Mouse (Mus musculus) liver, embryonic 16.5 days (tissue): Measurements from ENCODE around the gene Bbip1. TPM values are rescaled to one million over a fixed set of nuclear protein-coding genes. Genes with fewer than 3 reads are reported as not detected.
"Not testable (repeated sequence)": the region's sequence is repeated elsewhere in the genome, so short reads cannot be mapped to it uniquely, and the experiment has no call there.

ENCODE experiments used
- ATAC-seq: fragments of 200-750 bp; cut with Nextera tagmentation; 2 replicates; pipeline ENCODE4 v1.8.0; 2017; ENCODE audit warnings: low read depth, mild to moderate bottlenecking, moderate number of reproducible peaks, moderate library complexity
- H3K27ac ChIP-seq: fragments of 300-500 bp; sonication (generic); 2 replicates; pipeline ENCODE4 v1.5.1; 2014; ENCODE audit warnings: mild to moderate bottlenecking, low read length
- H3K27me3 ChIP-seq: fragments of 300-500 bp; sonication (generic); 2 replicates; pipeline ENCODE4 v1.6.1; 2014; ENCODE audit warnings: low read depth, low read length, mixed read lengths; ENCODE audit not compliant: control insufficient read depth, insufficient read depth
- H3K36me3 ChIP-seq: fragments of 300-500 bp; sonication (generic); 2 replicates; pipeline ENCODE4 v1.6.1; 2014; ENCODE audit warnings: mild to moderate bottlenecking; ENCODE audit not compliant: control insufficient read depth, insufficient read depth
- H3K4me1 ChIP-seq: fragments of 300-500 bp; sonication (generic); 2 replicates; pipeline ENCODE4 v1.6.1; 2014; ENCODE audit warnings: low read depth, low read length, mixed read lengths; ENCODE audit not compliant: control insufficient read depth
- H3K4me2 ChIP-seq: fragments of 300-500 bp; sonication (generic); 2 replicates; pipeline ENCODE4 v1.6.1; 2014; ENCODE audit warnings: low read depth, low read length, mixed read lengths
- H3K4me3 ChIP-seq: fragments of 300-500 bp; sonication (generic); 2 replicates; pipeline ENCODE4 v1.5.1; 2014; ENCODE audit warnings: low read depth, mild to moderate bottlenecking, low read length
- H3K9ac ChIP-seq: fragments of 300-500 bp; sonication (generic); 2 replicates; pipeline ENCODE4 v1.6.1; 2014; ENCODE audit warnings: low read depth, low read length
- H3K9me3 ChIP-seq: fragments of 300-500 bp; sonication (generic); replicated peaks from 2 replicates; pipeline ENCODE4 v1.6.1; 2016; ENCODE audit warnings: low read length; ENCODE audit not compliant: control insufficient read depth
- WGBS: fragments of 180-500 bp; shearing (Covaris S2); extraction: QIAGEN DNeasy Blood & Tissue Kit; methylation state at CpG from one replicate; pipeline ENCODE4 v1.1.7; 2014; ENCODE audit not compliant: insufficient replicate concordance; 5-methylcytosine and 5-hydroxymethylcytosine counted together
- polyA plus RNA-seq: library from polyadenylated mRNA; unstranded; fragments of >200 nt; fragmentation: Nextera tagmentation; extraction: Ambion mirVana; gene quantifications from 2 replicates; pipeline ENCODE4 v1.2.1, GENCODE M21; 2015

Bbip1 gene
- polyA plus RNA-seq, 1 experiment from 2014 or later, result 33.8 TPM

DNA sequence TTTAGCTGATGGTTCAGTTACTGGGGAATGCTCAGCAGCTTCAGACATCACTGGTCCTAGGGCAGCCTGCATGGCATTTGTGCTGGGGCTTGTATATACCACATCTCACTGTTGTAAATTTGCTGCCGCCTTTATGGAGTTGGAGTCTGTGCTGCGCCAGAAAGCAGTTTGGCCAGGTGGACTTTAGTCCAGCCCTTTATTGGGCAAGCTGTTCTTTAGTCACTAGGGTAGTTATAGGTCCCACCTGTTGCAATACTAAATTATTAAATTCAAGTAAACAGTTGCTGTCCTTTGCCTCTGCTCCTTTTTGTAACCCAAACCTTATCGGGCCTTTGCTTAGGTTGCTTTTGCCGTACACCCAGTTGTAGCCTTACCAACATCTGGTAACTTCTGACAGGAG is 29.5 kb downstream of the Bbip1 start:
- H3K9ac ChIP-seq, result no peak overlapping the region
- peak; percentile 70 for ATAC-seq
- no peak overlapping the region for H3K27ac ChIP-seq

GRCm38 (mm10) chr19:53906703-53907070 is 37.7 kb downstream of the Bbip1 start:
- not testable (repeated sequence) for ATAC-seq, H3K9me3 ChIP-seq, H3K27ac ChIP-seq, H3K4me3 ChIP-seq, H3K4me2 ChIP-seq, H3K9ac ChIP-seq, H3K27me3 ChIP-seq
- H3K36me3 ChIP-seq, result peaks cover 10% of the 10 kb centered on the region
- peaks cover 15% of the 10 kb centered on the region for H3K4me1 ChIP-seq

More for the DNA sequence above, 29.5 kb downstream of the Bbip1 start:
- Histone ChIP-seq H3K27me3 (no peaks in the 10 kb centered on the region), H3K4me1 (no peaks in the 10 kb centered on the region), H3K4me3 (no peak overlapping the region), H3K4me2 (no peak overlapping the region), H3K36me3 (peaks cover 6% of the 10 kb centered on the region), H3K9me3 (no peaks in the 10 kb centered on the region)
- WGBS, result 79% methylated on average over 4 of the region's 4 CpGs

DNA sequence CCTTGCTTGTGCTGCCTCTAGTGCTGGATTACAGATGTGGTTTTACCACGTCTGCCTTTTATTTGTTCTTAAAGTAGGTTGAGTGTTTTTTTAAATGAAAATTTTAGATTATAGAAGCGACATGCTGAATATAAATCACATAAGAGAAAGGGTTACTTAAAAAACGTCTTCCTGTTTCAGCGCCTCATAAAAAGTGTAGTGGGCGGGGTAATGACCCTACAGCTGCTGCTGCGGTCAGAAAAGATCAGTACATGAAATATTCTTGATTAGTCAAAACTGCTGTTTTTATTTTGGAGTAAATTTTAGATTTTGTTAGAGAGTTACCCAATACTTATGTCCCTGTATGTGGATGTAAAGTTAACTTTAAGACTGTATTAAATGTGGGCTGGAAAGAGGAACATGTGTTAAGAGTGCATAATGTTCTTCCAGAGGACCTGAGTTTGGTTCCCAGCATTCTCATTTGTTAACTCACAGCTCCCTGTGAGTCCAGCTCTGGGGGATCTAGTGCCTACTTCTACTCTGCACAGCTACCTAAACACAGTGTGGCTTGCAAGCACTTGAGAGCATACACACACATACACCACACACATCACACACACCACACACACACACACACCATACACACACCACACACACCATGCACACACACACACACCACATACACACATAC is 38.3 kb downstream of the Bbip1 start:
- Histone ChIP-seq H3K36me3 (peaks cover 10% of the 10 kb centered on the region), H3K4me1 (peaks cover 18% of the 10 kb centered on the region), H3K27ac (peak overlapping the region; percentile 30; the same call in 1 of the 2 replicates), H3K9me3 (no peaks in the 10 kb centered on the region), H3K9ac (no peak overlapping the region), H3K4me3 (peak overlapping the region; percentile 38; the same call in 1 of the 2 replicates), H3K4me2 (peak overlapping the region; percentile 53), H3K27me3 (no peaks in the 10 kb centered on the region)
- 26% methylated on average over 6 of the region's 6 CpGs for WGBS
- no peak for ATAC-seq

- Histone ChIP-seq H3K36me3 (peaks cover 7% of the 10 kb centered on the region), H3K27me3 (no peaks in the 10 kb centered on the region), H3K4me1 (peaks cover 21% of the 10 kb centered on the region), H3K9ac (no peak overlapping the region), H3K27ac (no peak overlapping the region), H3K4me2 (peak overlapping the region; percentile 86), H3K4me3 (no peak overlapping the region), H3K9me3 (no peaks in the 10 kb centered on the region)
- ATAC-seq, result no peak
- 32% methylated on average over 7 of the region's 7 CpGs for WGBS
These were observed 39.5 kb downstream of the Bbip1 start for GRCm38 (mm10) chr19:53904833-53905480.

- H3K27me3 ChIP-seq, result no peaks in the 10 kb centered on the region
- no peaks in the 10 kb centered on the region for H3K36me3 ChIP-seq
- ATAC-seq, result peak; percentile 53
- H3K4me1 ChIP-seq, result peaks cover 21% of the 10 kb centered on the region
- H3K27ac ChIP-seq, result peak overlapping the region; percentile 87
- H3K4me3 ChIP-seq, result peak overlapping the region; percentile 92
- H3K4me2 ChIP-seq, result peak overlapping the region; percentile 86
- H3K9me3 ChIP-seq, result no peaks in the 10 kb centered on the region
- under 1% methylated on average over 52 of the region's 83 CpGs for WGBS
- peak overlapping the region; percentile 92 for H3K9ac ChIP-seq
These were observed 40.7 kb downstream of the Bbip1 start for GRCm38 (mm10) chr19:53903507-53904321.

- H3K27ac ChIP-seq, result peak overlapping the region; percentile 91
- under 1% methylated on average over 61 of the region's 61 CpGs for WGBS
- peak overlapping the region; percentile 92 for H3K4me3 ChIP-seq
- ATAC-seq, result peak; percentile 96
- H3K4me1 ChIP-seq, result peaks cover 21% of the 10 kb centered on the region
- H3K9ac ChIP-seq, result peak overlapping the region; percentile 92
- H3K27me3 ChIP-seq, result no peaks in the 10 kb centered on the region
- H3K4me2 ChIP-seq, result peak overlapping the region; percentile 86
- no peaks in the 10 kb centered on the region for H3K36me3 ChIP-seq
- H3K9me3 ChIP-seq, result no peaks in the 10 kb centered on the region
These were observed 41.5 kb downstream of the Bbip1 start for GRCm38 (mm10) chr19:53902739-53903487.

DNA sequence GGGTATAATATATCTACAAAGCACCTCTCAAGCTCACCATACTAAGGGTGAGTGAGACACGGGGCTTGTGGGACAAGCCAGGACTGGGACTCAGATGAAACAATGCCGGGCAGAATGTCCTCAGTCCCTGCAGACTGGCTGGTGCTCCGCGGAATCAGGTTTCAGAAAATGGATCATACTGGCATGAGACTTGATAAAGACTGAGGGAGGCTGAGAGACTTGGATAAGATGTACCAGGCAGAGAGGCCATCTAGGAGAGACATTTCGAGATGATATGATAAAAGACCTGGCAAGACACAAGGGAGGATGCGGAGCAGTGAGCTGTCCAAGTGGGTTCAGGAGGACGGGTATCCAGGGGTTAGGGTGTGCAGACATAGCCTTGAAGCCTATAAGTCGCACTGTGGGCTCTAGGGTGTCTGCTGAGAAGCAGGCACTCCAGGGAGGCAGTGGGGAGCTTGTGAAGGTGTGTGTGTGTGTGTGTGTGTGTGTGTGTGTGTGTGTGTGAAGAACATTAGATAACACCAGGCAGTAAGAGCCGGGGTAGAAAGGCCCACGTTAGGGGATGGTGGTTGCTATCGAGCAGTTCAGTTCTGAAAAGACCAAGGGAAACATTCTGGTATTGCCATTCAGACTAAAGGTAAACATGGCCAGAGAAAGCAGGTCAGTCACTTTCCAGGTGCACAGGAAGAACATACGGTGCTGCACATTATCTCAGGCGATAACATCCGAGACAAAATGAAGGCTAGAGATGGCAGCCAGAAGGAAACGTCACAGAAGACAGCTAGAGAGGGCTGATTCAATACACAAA is 42.3 kb downstream of the Bbip1 start:
- Histone ChIP-seq H3K4me2 (peak overlapping the region; percentile 80), H3K9me3 (no peaks in the 10 kb centered on the region), H3K9ac (peak overlapping the region; percentile 85), H3K36me3 (no peaks in the 10 kb centered on the region), H3K4me3 (peak overlapping the region; percentile 92), H3K4me1 (peaks cover 21% of the 10 kb centered on the region), H3K27me3 (no peaks in the 10 kb centered on the region), H3K27ac (peak overlapping the region; percentile 91)
- peak; percentile 27 for ATAC-seq
- WGBS, result 17% methylated on average over 15 of the region's 15 CpGs

DNA sequence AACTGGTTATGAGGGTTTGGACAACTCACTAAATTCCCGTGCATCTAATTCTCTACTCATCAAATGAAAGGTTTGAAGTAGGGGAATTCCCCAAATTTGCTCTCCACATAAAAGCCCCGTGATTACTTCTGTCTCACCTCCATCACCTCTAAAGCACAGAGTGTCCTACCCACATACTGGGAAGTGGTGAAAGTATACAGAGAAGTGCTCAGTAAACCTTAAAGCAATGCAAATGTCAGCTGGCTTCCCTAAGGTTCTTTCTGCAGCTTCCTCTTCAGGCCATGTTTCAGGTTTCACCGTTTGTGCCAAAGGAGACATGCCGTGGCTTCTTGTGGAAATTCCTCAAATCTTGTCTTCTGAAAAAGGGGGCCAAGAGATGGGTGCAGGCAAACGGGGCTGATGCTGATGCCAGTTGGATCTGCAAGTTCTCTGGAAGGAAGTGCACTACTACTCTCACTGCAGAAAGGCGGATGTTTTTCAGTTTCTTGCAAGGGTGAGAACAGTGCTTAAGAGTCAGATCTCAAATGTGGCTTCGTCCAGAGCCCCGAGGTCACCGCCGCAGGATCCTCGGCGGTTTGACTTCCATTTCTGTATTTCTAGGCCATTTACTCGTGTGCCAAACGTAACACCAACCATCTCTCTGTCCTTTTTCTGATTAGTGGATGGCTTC is 44.4 kb downstream of the Bbip1 start:
- Histone ChIP-seq H3K4me1 (peaks cover 18% of the 10 kb centered on the region), H3K27ac (no peak overlapping the region), H3K9ac (no peak overlapping the region), H3K36me3 (no peaks in the 10 kb centered on the region), H3K27me3 (no peaks in the 10 kb centered on the region), H3K4me3 (no peak overlapping the region), H3K4me2 (no peak overlapping the region), H3K9me3 (no peaks in the 10 kb centered on the region)
- WGBS, result 70% methylated on average over 14 of the region's 14 CpGs
- ATAC-seq, result no peak
